Mouse (Mus musculus) forebrain, embryonic 15.5 days (tissue): ENCODE results near the gene Map4k3. TPM values are rescaled to one million over a fixed set of nuclear protein-coding genes. Genes with fewer than 3 reads are reported as not detected.
"Not testable (repeated sequence)": the region's sequence is repeated elsewhere in the genome, so short reads cannot be mapped to it uniquely, and the experiment has no call there.

Source experiments
- ATAC-seq: fragments of 200-750 bp; cut with Nextera tagmentation; replicated peaks from 2 replicates; pipeline ENCODE4 v1.8.0; 2017; ENCODE audit warnings: mild to moderate bottlenecking, moderate TSS enrichment, moderate library complexity
- H3K27ac ChIP-seq: fragments of 300-500 bp; sonication (generic); replicated peaks from 2 replicates; pipeline ENCODE4 v1.5.1; 2015; ENCODE audit warnings: mild to moderate bottlenecking, inconsistent platforms
- H3K27me3 ChIP-seq: fragments of 300-500 bp; sonication (generic); 2 replicates; pipeline ENCODE4 v1.6.1; 2015; ENCODE audit warnings: inconsistent platforms
- H3K36me3 ChIP-seq: fragments of 300-500 bp; sonication (generic); 2 replicates; pipeline ENCODE4 v1.6.1; 2015; ENCODE audit warnings: mild to moderate bottlenecking, inconsistent platforms
- H3K4me1 ChIP-seq: fragments of 300-500 bp; sonication (generic); 2 replicates; pipeline ENCODE4 v1.6.1; 2015; ENCODE audit warnings: inconsistent platforms
- H3K4me2 ChIP-seq: fragments of 300-500 bp; sonication (generic); replicated peaks from 2 replicates; pipeline ENCODE4 v1.6.1; 2015; ENCODE audit warnings: mild to moderate bottlenecking, inconsistent platforms
- H3K4me3 ChIP-seq: fragments of 300-500 bp; sonication (generic); 2 replicates; pipeline ENCODE4 v1.5.1; 2015; ENCODE audit warnings: mild to moderate bottlenecking, inconsistent platforms
- H3K9ac ChIP-seq: fragments of 300-500 bp; sonication (generic); replicated peaks from 2 replicates; pipeline ENCODE4 v1.6.1; 2015; ENCODE audit warnings: mild to moderate bottlenecking, inconsistent platforms
- H3K9me3 ChIP-seq: fragments of 300-500 bp; sonication (generic); 2 replicates; pipeline ENCODE4 v1.6.1; 2016; ENCODE audit warnings: inconsistent platforms
- WGBS: fragments of 180-500 bp; shearing (Covaris S2); methylation state at CpG from one replicate; pipeline ENCODE4 v1.1.7; 2015; ENCODE audit warnings: mixed read lengths; 5-methylcytosine and 5-hydroxymethylcytosine counted together
- polyA plus RNA-seq: library from polyadenylated mRNA; unstranded; fragments of >200 nt; fragmentation: Nextera tagmentation; extraction: Ambion mirVana; gene quantifications from 2 replicates; pipeline ENCODE4 v1.2.1, GENCODE M21; 2015

Map4k3 gene
- polyA plus RNA-seq, 1 experiment from 2014 or later = 33.5 TPM

DNA sequence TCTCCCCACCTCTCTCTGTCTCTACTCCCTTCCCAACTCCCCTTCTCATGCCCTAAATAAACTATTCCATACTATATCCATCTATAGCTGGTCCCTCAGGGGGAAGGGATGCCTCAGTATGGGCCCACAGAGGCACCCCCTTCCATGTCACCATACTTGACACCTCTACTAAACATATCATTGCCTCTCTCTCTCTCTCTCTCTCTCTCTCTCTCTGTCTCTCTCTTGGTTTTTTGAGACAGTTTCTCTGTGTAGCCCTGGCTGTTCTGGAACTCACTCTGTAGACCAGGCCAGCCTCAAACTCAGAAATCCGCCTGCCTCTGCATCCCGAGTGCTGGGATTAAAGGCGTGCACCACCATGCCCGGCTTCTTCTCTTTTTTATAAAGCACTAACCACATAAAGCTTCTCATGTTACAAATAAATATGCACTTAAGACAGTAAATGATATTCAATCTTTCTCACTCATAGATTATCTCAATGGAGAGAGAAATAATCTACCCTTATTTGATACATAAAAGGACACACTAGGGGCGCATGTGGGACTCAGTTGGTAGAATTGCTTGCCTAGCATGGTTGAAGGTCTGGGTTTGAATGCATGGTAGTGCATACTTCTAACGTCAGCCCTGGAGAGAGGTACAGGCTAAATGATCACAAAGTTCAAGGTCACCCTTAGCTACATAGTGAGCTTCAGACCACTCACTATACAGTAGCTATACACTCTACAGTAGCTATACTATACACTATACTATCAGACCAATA, 159.3 kb downstream of the Map4k3 start:
- H3K9ac ChIP-seq = no peak overlapping the region
- H3K4me3 ChIP-seq = no peak overlapping the region
- no peaks in the 10 kb centered on the region for H3K4me1 ChIP-seq
- no peaks in the 10 kb centered on the region for H3K36me3 ChIP-seq
- no peak for ATAC-seq
- no peak overlapping the region for H3K4me2 ChIP-seq
- 96% methylated on average over 6 of the region's 6 CpGs for WGBS
- H3K27ac ChIP-seq = no peak overlapping the region
- H3K27me3 ChIP-seq = no peaks in the 10 kb centered on the region
- no peaks in the 10 kb centered on the region for H3K9me3 ChIP-seq

- no peaks in the 10 kb centered on the region for H3K27me3 ChIP-seq
- H3K4me2 ChIP-seq = no peak overlapping the region
- no peak for ATAC-seq
- no peaks in the 10 kb centered on the region for H3K9me3 ChIP-seq
- H3K27ac ChIP-seq = no peak overlapping the region
- no peak overlapping the region for H3K4me3 ChIP-seq
- no peak overlapping the region for H3K9ac ChIP-seq
- WGBS = 92% methylated on average over 2 of the region's 2 CpGs
- H3K4me1 ChIP-seq = no peaks in the 10 kb centered on the region
- no peaks in the 10 kb centered on the region for H3K36me3 ChIP-seq
Measured at GRCm38 (mm10) chr17:80568441-80568840, 159.8 kb downstream of the Map4k3 start.

GRCm38 (mm10) chr17:80564611-80564924, 163.7 kb downstream of the Map4k3 start:
- no peak overlapping the region for H3K9ac ChIP-seq
- WGBS = 69% methylated on average over 3 of the region's 3 CpGs
- no peak overlapping the region for H3K4me3 ChIP-seq
- no peaks in the 10 kb centered on the region for H3K27me3 ChIP-seq
- no peaks in the 10 kb centered on the region for H3K36me3 ChIP-seq
- no peaks in the 10 kb centered on the region for H3K4me1 ChIP-seq
- no peaks in the 10 kb centered on the region for H3K9me3 ChIP-seq
- no peak overlapping the region for H3K27ac ChIP-seq
- no peak overlapping the region for H3K4me2 ChIP-seq
- ATAC-seq = no peak

- not testable (repeated sequence) for H3K27ac ChIP-seq, H3K27me3 ChIP-seq, H3K4me1 ChIP-seq, H3K4me3 ChIP-seq, H3K36me3 ChIP-seq, H3K9ac ChIP-seq, H3K9me3 ChIP-seq, H3K4me2 ChIP-seq, ATAC-seq
- WGBS = 96% methylated on average over 27 of the region's 27 CpGs
Measured at GRCm38 (mm10) chr17:80563762-80564610, 164.3 kb downstream of the Map4k3 start.

- Histone ChIP-seq H3K9ac (no peak overlapping the region), H3K4me3 (no peak overlapping the region), H3K27ac (no peak overlapping the region), H3K36me3 (no peaks in the 10 kb centered on the region), H3K27me3 (no peaks in the 10 kb centered on the region), H3K4me1 (no peaks in the 10 kb centered on the region), H3K9me3 (no peaks in the 10 kb centered on the region), H3K4me2 (no peak overlapping the region)
- no peak for ATAC-seq
- 77% methylated on average over 5 of the region's 5 CpGs for WGBS
Measured at GRCm38 (mm10) chr17:80562792-80563191, 165.5 kb downstream of the Map4k3 start.

- H3K4me1 ChIP-seq = no peaks in the 10 kb centered on the region
- no peaks in the 10 kb centered on the region for H3K36me3 ChIP-seq
- WGBS = 23% methylated on average over 12 of the region's 12 CpGs
- no peak overlapping the region for H3K9ac ChIP-seq
- no peak overlapping the region for H3K4me3 ChIP-seq
- H3K27me3 ChIP-seq = no peaks in the 10 kb centered on the region
- no peaks in the 10 kb centered on the region for H3K9me3 ChIP-seq
- H3K27ac ChIP-seq = no peak overlapping the region
- peak; percentile 63; the same call in 1 of the 2 replicates for ATAC-seq
- H3K4me2 ChIP-seq = no peak overlapping the region
Measured at GRCm38 (mm10) chr17:80560669-80561401, 167.4 kb downstream of the Map4k3 start.

GRCm38 (mm10) chr17:80559745-80560144, 168.5 kb downstream of the Map4k3 start:
- Histone ChIP-seq H3K9ac (no peak overlapping the region), H3K9me3 (no peaks in the 10 kb centered on the region), H3K36me3 (no peaks in the 10 kb centered on the region), H3K4me3 (no peak overlapping the region), H3K4me2 (no peak overlapping the region), H3K4me1 (no peaks in the 10 kb centered on the region), H3K27ac (no peak overlapping the region), H3K27me3 (no peaks in the 10 kb centered on the region)
- ATAC-seq = no peak
- 80% methylated on average over 4 of the region's 4 CpGs for WGBS

DNA sequence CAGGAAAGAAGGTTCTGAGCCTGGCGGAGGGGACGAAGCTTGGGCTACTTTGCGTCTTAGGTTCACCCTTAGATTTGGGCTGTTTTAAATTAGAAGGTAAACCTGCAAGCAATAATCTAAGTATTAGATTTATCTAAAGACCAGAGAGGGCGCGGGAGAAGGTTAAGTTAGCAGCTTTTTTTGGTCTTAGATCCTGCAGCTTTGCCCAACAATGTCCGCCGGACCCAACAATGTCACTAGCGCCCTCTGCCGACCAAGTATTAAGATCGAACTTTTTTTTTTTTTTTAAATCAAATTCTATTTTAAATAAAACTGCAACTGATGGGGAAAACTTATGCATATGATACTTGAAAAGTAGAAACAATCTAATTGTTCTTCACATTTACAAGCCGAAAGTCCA, 169.2 kb downstream of the Map4k3 start:
- Histone ChIP-seq H3K9me3 (no peaks in the 10 kb centered on the region), H3K27ac (no peak overlapping the region), H3K9ac (no peak overlapping the region), H3K4me1 (no peaks in the 10 kb centered on the region), H3K4me3 (no peak overlapping the region), H3K36me3 (no peaks in the 10 kb centered on the region), H3K27me3 (no peaks in the 10 kb centered on the region), H3K4me2 (no peak overlapping the region)
- 39% methylated on average over 11 of the region's 11 CpGs for WGBS
- no peak for ATAC-seq

- Histone ChIP-seq H3K9me3 (no peaks in the 10 kb centered on the region), H3K9ac (no peak overlapping the region), H3K4me3 (no peak overlapping the region), H3K27ac (no peak overlapping the region), H3K27me3 (no peaks in the 10 kb centered on the region), H3K4me2 (no peak overlapping the region), H3K36me3 (no peaks in the 10 kb centered on the region), H3K4me1 (no peaks in the 10 kb centered on the region)
- ATAC-seq = no peak
- 78% methylated on average over 14 of the region's 14 CpGs for WGBS
Measured at GRCm38 (mm10) chr17:80558583-80558982, 169.7 kb downstream of the Map4k3 start.

- Histone ChIP-seq H3K9ac (no peak overlapping the region), H3K9me3 (no peaks in the 10 kb centered on the region), H3K4me1 (peaks cover 4% of the 10 kb centered on the region; the same call in 1 of the 2 replicates), H3K27me3 (no peaks in the 10 kb centered on the region), H3K4me3 (no peak overlapping the region), H3K36me3 (no peaks in the 10 kb centered on the region), H3K4me2 (no peak overlapping the region), H3K27ac (no peak overlapping the region)
- ATAC-seq = no peak
- whole genome bisulfite sequencing = 96% methylated on average over 5 of the region's 5 CpGs
Measured at GRCm38 (mm10) chr17:80557461-80557860, 170.8 kb downstream of the Map4k3 start.

- Histone ChIP-seq H3K4me1 (peaks cover 4% of the 10 kb centered on the region; the same call in 1 of the 2 replicates), H3K4me3 (peak overlapping the region; percentile 76), H3K4me2 (peak overlapping the region; percentile 54), H3K27me3 (no peaks in the 10 kb centered on the region), H3K27ac (peak overlapping the region; percentile 91), H3K9me3 (no peaks in the 10 kb centered on the region), H3K9ac (peak overlapping the region; percentile 82), H3K36me3 (no peaks in the 10 kb centered on the region)
- peak; percentile 93 for ATAC-seq
- 3% methylated on average over 35 of the region's 35 CpGs for WGBS
Measured at GRCm38 (mm10) chr17:80553318-80554270, 174.7 kb downstream of the Map4k3 start.
